Mouse (Mus musculus) hindbrain, postnatal 0 days (tissue): Measurements from ENCODE around the gene Bmpr2. TPM values are rescaled to one million over a fixed set of nuclear protein-coding genes. Genes with fewer than 3 reads are reported as not detected.

Source experiments
- ATAC-seq: fragments of 200-750 bp; cut with Nextera tagmentation; 2 replicates; pipeline ENCODE4 v1.8.0; 2017; ENCODE audit warnings: mild to moderate bottlenecking, moderate TSS enrichment, moderate library complexity
- DNase-seq: peaks from one replicate; pipeline ENCODE4 v3.0.0-alpha.2; 2015; ENCODE audit warnings: low spot score
- H3K27ac ChIP-seq: fragments of 300-500 bp; sonication (generic); 2 replicates; pipeline ENCODE4 v1.5.1; 2014; ENCODE audit warnings: mild to moderate bottlenecking
- H3K27me3 ChIP-seq: fragments of 300-500 bp; sonication (generic); 2 replicates; pipeline ENCODE4 v1.6.1; 2014; ENCODE audit warnings: low read length, mixed read lengths; ENCODE audit not compliant: insufficient read depth
- H3K36me3 ChIP-seq: fragments of 300-500 bp; sonication (generic); 2 replicates; pipeline ENCODE4 v1.6.1; 2014; ENCODE audit warnings: low read length, mixed read lengths; ENCODE audit not compliant: insufficient read depth
- H3K4me1 ChIP-seq: fragments of 300-500 bp; sonication (generic); 2 replicates; pipeline ENCODE4 v1.6.1; 2014; ENCODE audit warnings: antibody characterized with exemption, low read length, mixed read lengths; ENCODE audit not compliant: insufficient read depth
- H3K4me2 ChIP-seq: fragments of 300-500 bp; sonication (generic); 2 replicates; pipeline ENCODE4 v1.6.1; 2014; ENCODE audit warnings: low read depth, mild to moderate bottlenecking, low read length, moderate library complexity, mixed read lengths
- H3K4me3 ChIP-seq: fragments of 300-500 bp; sonication (generic); 2 replicates; pipeline ENCODE4 v1.5.1; 2014; ENCODE audit warnings: low read length
- H3K9ac ChIP-seq: fragments of 300-500 bp; sonication (generic); replicated peaks from 2 replicates; pipeline ENCODE4 v1.6.1; 2014; ENCODE audit warnings: mild to moderate bottlenecking, low read length, moderate library complexity, mixed read lengths
- H3K9me3 ChIP-seq: fragments of 300-500 bp; sonication (generic); 2 replicates; pipeline ENCODE4 v1.6.1; 2016; ENCODE audit warnings: low read length, mixed read lengths
- CTCF ChIP-seq: IDR thresholded peaks from 2 replicates; pipeline ENCODE4 v1.5.1; 2016; ENCODE audit warnings: antibody characterized with exemption, control low read depth, low read depth
- WGBS: fragments of 180-500 bp; shearing (Covaris S2); extraction: QIAGEN DNeasy Blood & Tissue Kit; methylation state at CpG from one replicate; pipeline ENCODE4 v1.1.7; 2014; 5-methylcytosine and 5-hydroxymethylcytosine counted together
- polyA plus RNA-seq: library from polyadenylated mRNA; unstranded; fragments of >200 nt; fragmentation: Nextera tagmentation; extraction: Ambion mirVana; gene quantifications from 2 replicates; pipeline ENCODE4 v1.2.1, GENCODE M21; 2015
- total RNA-seq: library from RNA; depleted of rRNA; stranded (reverse); fragments of >200 nt; gene quantifications from 2 replicates; pipeline ENCODE4 v1.2.3, GENCODE M21; 2014

Bmpr2 gene
- total and polyA plus RNA-seq, 2 experiments from 2014 or later: 9.2 to 59.8 TPM

DNA sequence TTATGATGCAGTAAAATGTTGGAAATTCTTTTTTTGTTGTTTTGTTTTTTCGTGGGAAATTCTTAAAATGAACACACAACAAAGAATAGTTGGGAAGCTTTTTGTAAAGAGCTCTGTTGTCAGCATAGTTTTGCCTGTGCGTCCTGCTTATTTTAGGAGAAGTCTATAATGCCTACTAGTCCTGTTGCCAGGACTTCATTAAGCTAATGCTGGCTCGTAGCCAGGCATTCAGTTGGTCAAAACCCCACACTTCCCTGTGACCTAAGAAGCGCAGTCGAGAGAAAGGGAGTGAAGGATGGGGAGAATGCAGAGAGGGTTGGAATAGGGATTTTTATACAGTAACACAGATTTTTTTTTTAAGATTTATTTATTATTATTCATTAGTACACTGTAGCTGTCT lies 26.5 kb downstream of the Bmpr2 start:
- Histone ChIP-seq H3K9me3 (no peaks in the 10 kb centered on the region), H3K27me3 (no peaks in the 10 kb centered on the region), H3K27ac (no peak overlapping the region), H3K4me3 (no peak overlapping the region), H3K4me1 (no peaks in the 10 kb centered on the region), H3K4me2 (no peak overlapping the region), H3K9ac (no peak overlapping the region), H3K36me3 (no peaks in the 10 kb centered on the region)
- 0 out of 2 replicates have a peak, but pooled peaks have one; percentile 6 for TF ChIP-seq CTCF
- 40% methylated on average over 5 of the region's 5 CpGs for WGBS
- DNase-seq (peak; percentile 51), ATAC-seq (no peak)

DNA sequence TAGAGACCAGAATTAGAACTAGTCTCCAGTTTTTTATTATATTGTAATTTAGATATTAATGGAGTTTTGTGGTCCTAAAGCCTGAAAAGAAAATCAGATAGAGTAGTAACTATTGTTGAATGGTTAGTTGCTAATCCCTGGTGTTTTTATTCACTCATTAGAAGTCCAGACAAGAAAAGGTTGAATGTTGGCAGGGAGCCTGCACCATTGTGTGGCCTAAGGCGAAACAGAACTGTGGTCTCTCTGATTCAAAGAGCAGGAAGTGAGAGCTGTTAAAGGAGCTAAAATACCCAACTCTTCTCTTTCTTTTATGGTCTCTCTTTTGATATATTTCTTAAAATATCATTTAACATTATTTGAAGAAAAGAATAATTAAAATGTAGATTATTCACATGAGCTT lies 32.1 kb downstream of the Bmpr2 start:
- no peaks in the 10 kb centered on the region for H3K27me3 ChIP-seq
- 21% methylated on average over 1 of the region's 1 CpGs for WGBS
- H3K4me1 ChIP-seq: no peaks in the 10 kb centered on the region
- no peak overlapping the region for H3K27ac ChIP-seq
- H3K4me2 ChIP-seq: no peak overlapping the region
- no peak overlapping the region for H3K9ac ChIP-seq
- no peak for TF ChIP-seq CTCF
- no peaks in the 10 kb centered on the region for H3K9me3 ChIP-seq
- no peak overlapping the region for H3K4me3 ChIP-seq
- ATAC-seq: no peak
- DNase-seq: peak; percentile 66
- no peaks in the 10 kb centered on the region for H3K36me3 ChIP-seq

DNA sequence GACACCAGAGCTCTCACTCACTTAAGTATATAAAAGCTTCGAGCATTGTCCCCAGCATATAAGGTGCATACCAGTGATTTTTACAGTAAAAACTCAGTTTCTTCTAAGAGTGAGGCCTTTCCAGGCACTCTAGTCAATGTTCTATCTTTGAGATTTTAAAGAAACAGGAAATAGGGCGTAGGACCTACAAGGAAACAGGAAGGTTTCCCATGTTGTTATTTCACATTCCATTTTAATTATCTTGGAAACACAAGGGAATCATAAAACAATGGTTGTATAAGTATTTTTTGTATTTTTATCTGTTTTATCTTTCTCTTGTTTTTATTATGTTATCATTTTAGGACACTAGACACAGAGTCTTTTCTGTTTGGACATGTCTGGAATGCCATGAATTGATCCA lies 34.7 kb downstream of the Bmpr2 start:
- no peaks in the 10 kb centered on the region for H3K4me1 ChIP-seq
- TF ChIP-seq CTCF: no peak
- H3K4me3 ChIP-seq: no peak overlapping the region
- no peak overlapping the region for H3K27ac ChIP-seq
- no peak for ATAC-seq
- no peak overlapping the region for H3K4me2 ChIP-seq
- WGBS: 88% methylated on average over 2 of the region's 2 CpGs
- DNase-seq: no peak
- no peaks in the 10 kb centered on the region for H3K36me3 ChIP-seq
- no peaks in the 10 kb centered on the region for H3K27me3 ChIP-seq
- H3K9me3 ChIP-seq: no peaks in the 10 kb centered on the region
- no peak overlapping the region for H3K9ac ChIP-seq

DNA sequence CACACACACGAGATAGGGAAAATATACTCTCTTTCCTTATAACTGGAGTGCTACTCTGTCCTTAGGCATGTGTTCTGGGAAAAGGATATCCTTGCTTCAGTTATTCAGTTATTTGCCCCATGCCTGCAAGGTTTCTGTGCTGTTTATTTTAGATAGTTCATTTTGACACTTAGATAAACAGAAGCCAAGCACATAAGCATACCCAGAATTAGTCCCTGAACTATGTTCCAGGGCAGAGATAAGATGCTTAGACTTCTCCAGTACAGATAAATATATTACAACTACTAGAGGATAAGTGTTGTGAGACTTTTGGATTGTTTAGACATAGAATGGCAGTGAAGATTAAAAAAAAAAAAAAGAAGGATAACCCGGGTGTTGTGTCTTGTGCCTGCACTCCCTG lies 41.2 kb downstream of the Bmpr2 start:
- no peak for DNase-seq
- no peak overlapping the region for H3K9ac ChIP-seq
- no peaks in the 10 kb centered on the region for H3K9me3 ChIP-seq
- ATAC-seq: no peak
- no peaks in the 10 kb centered on the region for H3K4me1 ChIP-seq
- no peak overlapping the region for H3K4me3 ChIP-seq
- no peaks in the 10 kb centered on the region for H3K36me3 ChIP-seq
- 66% methylated on average over 2 of the region's 2 CpGs for WGBS
- no peak for TF ChIP-seq CTCF
- no peak overlapping the region for H3K27ac ChIP-seq
- H3K4me2 ChIP-seq: no peak overlapping the region
- H3K27me3 ChIP-seq: no peaks in the 10 kb centered on the region

DNA sequence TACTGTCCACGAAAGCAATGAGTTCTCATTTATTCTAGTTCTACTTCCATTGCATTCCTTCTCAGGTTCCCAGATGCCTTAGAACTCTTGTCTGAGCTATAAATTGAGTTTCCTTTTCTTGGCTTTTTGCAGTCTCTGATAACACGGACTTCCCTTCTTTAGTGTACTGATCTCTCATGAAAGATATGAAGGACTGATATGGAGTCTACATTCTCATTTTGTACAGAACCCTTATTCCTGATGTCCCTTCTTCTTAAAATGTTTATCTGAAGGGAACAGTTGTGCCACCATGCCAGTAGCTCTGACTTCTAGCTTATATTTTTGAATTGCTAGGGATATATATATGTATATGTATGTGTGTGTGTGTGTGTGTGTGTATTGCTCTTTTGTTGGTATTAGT lies 46.7 kb downstream of the Bmpr2 start:
- H3K4me1 ChIP-seq: no peaks in the 10 kb centered on the region
- WGBS: 81% methylated on average over 2 of the region's 2 CpGs
- no peak overlapping the region for H3K4me2 ChIP-seq
- no peak for TF ChIP-seq CTCF
- no peak overlapping the region for H3K4me3 ChIP-seq
- no peaks in the 10 kb centered on the region for H3K9me3 ChIP-seq
- no peaks in the 10 kb centered on the region for H3K27me3 ChIP-seq
- no peak overlapping the region for H3K27ac ChIP-seq
- no peak for ATAC-seq
- H3K36me3 ChIP-seq: no peaks in the 10 kb centered on the region
- no peak for DNase-seq
- no peak overlapping the region for H3K9ac ChIP-seq

DNA sequence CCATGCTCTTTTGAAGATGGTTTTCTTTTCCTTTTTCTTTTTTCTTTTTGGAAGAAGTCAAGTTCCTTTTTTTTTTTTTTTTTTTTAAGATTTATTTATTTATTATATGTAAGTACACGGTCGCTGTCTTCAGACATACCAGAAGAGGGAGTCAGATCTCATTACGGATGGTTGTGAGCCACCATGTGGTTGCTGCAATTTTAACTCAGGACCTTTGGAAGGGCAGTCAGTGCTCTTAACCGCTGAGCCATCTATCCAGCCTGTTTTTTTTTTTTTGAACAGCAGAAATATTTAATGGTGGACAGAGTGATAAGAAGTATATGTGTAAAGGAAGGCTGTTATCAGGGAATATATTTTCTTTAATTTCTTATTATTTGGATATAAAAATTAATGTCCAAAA lies 49.6 kb downstream of the Bmpr2 start:
- no peak overlapping the region for H3K27ac ChIP-seq
- WGBS: 70% methylated on average over 4 of the region's 4 CpGs
- no peaks in the 10 kb centered on the region for H3K4me1 ChIP-seq
- no peak overlapping the region for H3K9ac ChIP-seq
- ATAC-seq (no peak), DNase-seq (no peak)
- no peaks in the 10 kb centered on the region for H3K27me3 ChIP-seq
- no peak overlapping the region for H3K4me3 ChIP-seq
- peaks cover 16% of the 10 kb centered on the region for H3K36me3 ChIP-seq
- H3K9me3 ChIP-seq: no peaks in the 10 kb centered on the region
- TF ChIP-seq CTCF: no peak
- no peak overlapping the region for H3K4me2 ChIP-seq

DNA sequence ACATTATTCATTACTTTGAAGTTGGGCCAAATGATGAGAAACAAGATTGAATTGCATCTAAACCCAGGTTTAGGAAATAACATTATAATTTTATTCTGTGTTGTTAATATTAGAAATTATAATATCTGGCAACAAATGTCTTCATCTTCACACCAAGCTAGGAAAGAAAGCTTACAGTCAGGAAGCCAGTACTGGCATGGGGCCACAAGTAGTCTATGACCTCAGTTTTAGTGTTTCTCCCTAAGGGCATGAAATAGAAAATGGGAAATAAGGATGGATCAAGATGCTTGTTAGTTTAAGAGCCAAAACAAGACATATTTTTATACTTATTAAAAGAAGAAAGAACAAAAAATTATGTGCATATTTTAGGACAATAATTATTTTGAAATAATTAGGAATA lies 62.2 kb downstream of the Bmpr2 start:
- Histone ChIP-seq H3K9me3 (no peaks in the 10 kb centered on the region), H3K4me1 (no peaks in the 10 kb centered on the region), H3K9ac (no peak overlapping the region), H3K4me2 (no peak overlapping the region), H3K36me3 (no peaks in the 10 kb centered on the region; the same call in 1 of the 2 replicates), H3K27me3 (no peaks in the 10 kb centered on the region), H3K27ac (no peak overlapping the region), H3K4me3 (no peak overlapping the region)
- no peak for TF ChIP-seq CTCF
- ATAC-seq (no peak), DNase-seq (no peak)
